Mouse (Mus musculus) kidney, postnatal 36 days (tissue): Measurements from ENCODE around the gene Gm16381.
"Not testable (repeated sequence)": the region's sequence is repeated elsewhere in the genome, so short reads cannot be mapped to it uniquely, and the experiment has no call there.

Experiments
- DNase-seq, 2 experiments: peaks; one replicate each; pipeline ENCODE4 v3.0.0; 2021 to 2022; ENCODE audit warnings: mixed read lengths in 2 of 2

Gene Gm16381

DNA sequence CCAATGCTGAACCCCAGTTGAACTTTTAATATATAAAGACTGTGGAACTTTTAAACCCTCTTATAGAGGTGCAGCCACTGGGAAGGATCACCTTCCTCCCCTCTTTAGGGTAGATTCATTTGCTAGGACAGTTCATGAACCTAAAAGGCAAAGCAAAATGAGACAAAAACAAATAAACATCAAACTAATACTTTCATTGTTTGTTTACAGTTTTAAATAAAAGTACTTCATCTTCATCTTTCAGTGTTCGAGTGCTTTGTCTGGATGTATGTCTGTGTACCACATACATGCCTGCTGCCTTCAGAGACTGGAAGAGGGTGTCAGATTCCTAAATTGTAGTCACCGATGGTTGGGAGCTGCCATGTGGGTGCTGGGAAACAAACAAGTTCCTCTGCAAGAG is at the start of gene Gm16381:
Gm16381 (minus strand) TSS at position 101 of the 400 bp plus-strand sequence.
- not testable (repeated sequence) for DNase-seq

DNA sequence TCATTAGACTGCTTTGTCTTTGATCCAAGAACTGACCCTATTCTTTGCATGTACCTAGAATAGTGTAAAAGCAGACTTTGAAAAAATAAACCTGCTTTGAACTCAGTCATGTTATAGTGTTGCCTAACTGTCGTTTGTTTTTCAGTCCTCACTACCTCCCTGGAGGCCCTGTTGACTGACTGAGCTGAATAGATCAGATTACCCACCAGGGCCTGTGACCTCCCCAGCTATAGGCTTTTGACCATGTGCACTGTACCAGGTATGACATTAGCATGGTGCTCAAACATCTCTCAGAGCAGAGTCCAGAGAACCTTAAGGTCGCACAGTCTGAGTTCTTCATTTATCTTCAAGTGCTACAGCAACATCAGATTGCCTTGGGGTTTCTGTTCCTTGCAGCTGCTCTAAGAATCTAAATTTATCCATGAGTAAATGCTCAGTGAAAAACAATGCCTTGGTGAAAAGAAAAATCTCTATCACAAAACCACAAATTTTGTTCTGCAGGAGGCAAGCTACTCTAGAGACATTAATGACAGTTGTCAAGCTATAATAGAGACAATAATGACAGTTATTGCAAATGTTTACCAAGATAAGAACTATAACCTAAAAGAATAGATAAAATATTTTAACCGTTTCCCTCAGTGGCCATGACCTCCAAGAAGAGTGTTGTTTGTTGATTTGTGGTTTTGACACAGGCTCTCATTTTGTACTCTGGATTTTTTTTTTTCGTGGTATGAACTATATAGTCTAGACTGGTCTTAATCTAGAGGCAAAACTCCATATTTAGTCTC is 8.7 kb upstream of the Gm16381 start:
- DNase-seq: not testable (repeated sequence)

DNA sequence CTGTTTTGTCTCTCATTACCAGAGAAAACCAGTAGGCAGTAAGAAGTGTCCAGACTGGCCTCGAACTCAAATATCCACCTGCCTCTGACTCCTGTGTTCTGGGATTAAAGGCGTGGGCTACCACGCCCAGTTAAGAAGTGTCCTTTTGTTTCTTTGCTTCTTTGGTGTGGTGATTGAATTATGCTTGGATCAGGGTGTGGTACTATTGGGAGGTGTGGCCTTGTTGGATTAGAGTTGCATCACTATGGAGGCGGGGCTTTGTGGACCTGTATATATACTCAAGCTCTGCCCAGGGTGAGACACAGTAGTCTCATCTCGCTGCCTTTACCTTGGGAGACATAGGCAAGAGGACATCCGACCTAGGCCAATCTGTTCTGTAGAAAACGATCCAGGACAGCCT is 25.9 kb downstream of the Gm16381 start, which contains the start of gene Gm4027:
Gm4027 (plus strand) TSS at position 301 of the 400 bp plus-strand sequence.
- not testable (repeated sequence) for DNase-seq

DNA sequence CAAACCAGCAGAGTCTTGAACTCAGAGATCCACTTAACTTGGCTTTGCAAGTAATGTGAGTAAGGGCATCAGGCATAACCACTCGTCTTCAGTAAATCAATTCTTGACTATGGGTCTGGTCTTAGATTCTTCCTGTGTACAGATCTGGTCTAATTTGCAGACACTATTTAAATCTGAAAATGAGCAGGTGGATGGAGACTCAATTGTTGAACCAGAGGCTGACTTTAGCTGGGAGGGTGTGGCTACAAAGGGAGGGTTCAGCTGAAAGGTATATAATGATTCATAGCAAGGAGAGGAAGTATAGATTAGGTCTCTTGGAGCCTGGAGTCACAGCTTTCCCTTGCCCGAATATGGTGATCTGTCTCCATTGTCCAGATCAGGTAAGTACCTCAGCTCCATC is 42.0 kb downstream of the Gm16381 start, which contains the start of gene Oog1:
Oog1 (plus strand) TSS at position 301 of the 400 bp plus-strand sequence.
- not testable (repeated sequence) for DNase-seq

DNA sequence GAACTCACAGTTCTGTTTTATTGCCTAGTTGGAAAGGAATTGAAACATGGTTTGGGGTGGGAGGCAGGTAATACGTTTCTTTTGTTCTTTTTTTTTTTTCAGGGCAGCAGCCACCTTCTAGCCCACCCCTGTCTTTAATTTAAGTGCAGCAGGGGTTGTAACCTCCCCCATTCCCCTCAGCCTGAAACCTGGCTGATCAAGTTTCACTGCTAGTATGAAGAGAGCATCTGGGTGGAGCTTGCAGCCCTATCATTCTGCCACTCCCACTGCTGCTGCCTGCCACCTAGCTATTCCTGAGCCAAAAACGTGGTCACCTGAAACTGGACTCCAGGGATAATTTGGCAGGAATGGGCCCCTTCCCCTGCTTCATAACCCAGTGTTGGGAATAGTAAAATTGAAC is 43.0 kb downstream of the Gm16381 start:
- DNase-seq: not testable (repeated sequence)
